In the genomic region with DNA sequence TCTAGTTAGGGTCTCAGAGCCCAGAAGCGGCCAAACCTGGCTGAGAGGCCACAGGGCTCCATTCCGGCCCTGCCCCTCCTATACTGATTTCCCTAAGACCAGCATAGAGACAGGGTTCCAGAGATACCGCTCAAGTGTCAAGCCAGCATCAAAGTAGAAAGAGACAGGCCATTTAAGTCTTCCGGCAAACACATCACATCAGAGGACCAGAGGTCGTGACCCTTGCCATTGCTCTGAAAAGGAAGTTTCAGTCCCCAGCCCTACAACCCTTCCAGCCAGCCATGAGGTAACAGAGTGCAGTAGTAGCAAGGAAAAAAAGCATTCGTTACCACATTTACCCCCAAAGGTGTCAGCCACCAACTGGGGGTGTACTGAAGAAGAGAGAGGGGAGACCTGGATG, we compare ENCODE assay signal across 12 mouse cellular contexts. TPM values are rescaled to one million over a fixed set of nuclear protein-coding genes. Genes with fewer than 3 reads are reported as not detected.
DNase-seq lines count a peak whose midpoint lies in the region; ATAC-seq and TF ChIP-seq lines count a peak whose summit lies in the region.
"Had no signal": no experiment of that assay in that cellular context is flagged by ENCODE, and none has a peak within 500 bp of the region (broad histone marks: within the 10 kb centered on the region; RNA-seq: fewer than 3 reads in every experiment).

No protein-coding gene starts in this region.

- 48% methylated on average over 6 of the region's 6 CpGs for WGBS in kidney, embryonic 15.5 days
- 52% methylated on average over 6 of the region's 6 CpGs for WGBS in embryonic facial prominence, embryonic 14.5 days
- WGBS in midbrain, embryonic 12.5 days = 19% methylated on average over 6 of the region's 6 CpGs

- no peak overlapping the region for H3K9ac ChIP-seq in kidney, embryonic 15.5 days
- H3K9ac ChIP-seq in embryonic facial prominence, embryonic 14.5 days (ENCODE audit: low read depth, low read length) = no peak overlapping the region
- H3K9ac ChIP-seq in midbrain, embryonic 12.5 days (replicated peaks) = no peak overlapping the region

- no peak for DNase-seq in kidney, adult 8-10 months
- peak; percentile 54 for DNase-seq in ZHBTc4 (ENCODE audit: low read depth, low spot score)
- DNase-seq in embryonic facial prominence, embryonic 14.5 days (ENCODE audit: low spot score) = no peak
- no peak for DNase-seq in left cerebral cortex, adult 2 months (ENCODE audit: extremely low spot score in 1 of 2, low spot score in 2 of 2)
- DNase-seq in right cerebral cortex, postnatal 25 days = no peak
- DNase-seq: heart, adult 18-20 months; kidney, postnatal 4 days; thymus, adult 18-20 months had no signal

- peak overlapping the region; percentile 92 for H3K27ac ChIP-seq in kidney, embryonic 15.5 days
- H3K27ac ChIP-seq in embryonic facial prominence, embryonic 14.5 days (replicated peaks; ENCODE audit: low read depth, low read length) = no peak overlapping the region
- H3K27ac ChIP-seq in midbrain, embryonic 12.5 days (replicated peaks) = no peak overlapping the region
- no peak overlapping the region for H3K27ac ChIP-seq in left cerebral cortex, adult 2 months

- intact Hi-C loops in left cerebral cortex, adult 2 months (cut with DNase I) = no loop called here

- peaks cover 35% of the 10 kb centered on the region for H3K36me3 ChIP-seq in kidney, embryonic 15.5 days
- peaks cover 42% of the 10 kb centered on the region for H3K36me3 ChIP-seq in embryonic facial prominence, embryonic 14.5 days (ENCODE audit: control insufficient read depth, insufficient read depth, low read length)
- peaks cover 49% of the 10 kb centered on the region for H3K36me3 ChIP-seq in midbrain, embryonic 12.5 days

- ATAC-seq in kidney, embryonic 15.5 days (replicated peaks; ENCODE audit: low FRiP score) = no peak
- no peak for ATAC-seq in embryonic facial prominence, embryonic 14.5 days (ENCODE audit: low read depth)
- ATAC-seq in midbrain, embryonic 12.5 days (ENCODE audit: low FRiP score, low read depth) = no peak
- no peak for ATAC-seq in inflammation-experienced regulatory T-cells, adult 6 months

- peak overlapping the region; percentile 97 for H3K4me3 ChIP-seq in kidney, embryonic 15.5 days (replicated peaks)
- no peak overlapping the region for H3K4me3 ChIP-seq in embryonic facial prominence, embryonic 14.5 days (ENCODE audit: low read depth, low read length)
- 0 out of 2 replicates have a peak overlapping the region, but pooled peaks have one; percentile 7 for H3K4me3 ChIP-seq in midbrain, embryonic 12.5 days
- H3K4me3 ChIP-seq in left cerebral cortex, adult 2 months = no peak overlapping the region

- peak overlapping the region; percentile 90 for H3K4me2 ChIP-seq in kidney, embryonic 15.5 days
- H3K4me2 ChIP-seq in embryonic facial prominence, embryonic 14.5 days (ENCODE audit: low read depth, low read length) = 0 out of 2 replicates have a peak overlapping the region, but pooled peaks have one; percentile 98
- peak overlapping the region; percentile 86 for H3K4me2 ChIP-seq in midbrain, embryonic 12.5 days (replicated peaks)

- H3K4me1 ChIP-seq in kidney, embryonic 15.5 days = peaks cover 80% of the 10 kb centered on the region
- H3K4me1 ChIP-seq in embryonic facial prominence, embryonic 14.5 days (ENCODE audit: control insufficient read depth, insufficient read depth, low read length) = peaks cover 30% of the 10 kb centered on the region
- peaks cover 71% of the 10 kb centered on the region for H3K4me1 ChIP-seq in midbrain, embryonic 12.5 days

- no peak for TF ChIP-seq CTCF in left cerebral cortex, adult 2 months (IDR thresholded peaks at IDR 0.05)

- H3K9me3 ChIP-seq in kidney, embryonic 15.5 days (replicated peaks) = no peaks in the 10 kb centered on the region
- H3K9me3 ChIP-seq in embryonic facial prominence, embryonic 14.5 days (ENCODE audit: control insufficient read depth, low read length) = no peaks in the 10 kb centered on the region
- no peaks in the 10 kb centered on the region for H3K9me3 ChIP-seq in midbrain, embryonic 12.5 days

- H3K27me3 ChIP-seq in kidney, embryonic 15.5 days = no peaks in the 10 kb centered on the region
- H3K27me3 ChIP-seq in embryonic facial prominence, embryonic 14.5 days (replicated peaks; ENCODE audit: control insufficient read depth, insufficient read depth, low read length) = no peaks in the 10 kb centered on the region
- H3K27me3 ChIP-seq in midbrain, embryonic 12.5 days = no peaks in the 10 kb centered on the region; the same call in 1 of the 2 replicates

RNA-seq across cellular contexts. Expression of a gene that starts 2.9 kb away (rescaled TPM):
- polyA plus RNA-seq in kidney, embryonic 15.5 days (2015; fragmentation: Nextera tagmentation; extraction: Ambion mirVana) = 83.9 and 96.4 TPM in 2 replicates
- polyA plus RNA-seq in embryonic facial prominence, embryonic 14.5 days (2014; fragmentation: Nextera tagmentation; extraction: Ambion mirVana) = 68.4 and 79.1 TPM in 2 replicates
- polyA plus RNA-seq in midbrain, embryonic 12.5 days (2016; fragmentation: Nextera tagmentation; extraction: Ambion mirVana) = 155 and 160 TPM in 2 replicates
- total RNA-seq in left cerebral cortex, adult 2 months (2021) = 100 to 1,000 TPM; 142 to 147 TPM
- 1 to 10 TPM; 2.2 to 4.3 (median 4.2) TPM for polyA plus RNA-seq in inflammation-experienced regulatory T-cells, adult 6 months (2017; shearing (Covaris generic))

RNA-seq across cellular contexts. Expression of a gene that starts 6.3 kb away (rescaled TPM):
- polyA plus RNA-seq in kidney, embryonic 15.5 days (2015; fragmentation: Nextera tagmentation; extraction: Ambion mirVana) = 2.4 and 2.5 TPM in 2 replicates
- polyA plus RNA-seq in embryonic facial prominence, embryonic 14.5 days (2014; fragmentation: Nextera tagmentation; extraction: Ambion mirVana) = 0.67 and 1.2 TPM in 2 replicates
- 1.3 and 2.0 TPM in 2 replicates for polyA plus RNA-seq in midbrain, embryonic 12.5 days (2016; fragmentation: Nextera tagmentation; extraction: Ambion mirVana)
- 1 to 10 TPM; 1.1 to 1.5 TPM for total RNA-seq in left cerebral cortex, adult 2 months (2021)
- 10 to 100 TPM; 34.7 to 48.9 (median 41.6) TPM for polyA plus RNA-seq in inflammation-experienced regulatory T-cells, adult 6 months (2017; shearing (Covaris generic))

RNA-seq across cellular contexts. Expression of a gene that starts 8.8 kb away (rescaled TPM):
- polyA plus RNA-seq in kidney, embryonic 15.5 days (2015; fragmentation: Nextera tagmentation; extraction: Ambion mirVana) = 7.6 and 7.8 TPM in 2 replicates
- polyA plus RNA-seq in embryonic facial prominence, embryonic 14.5 days (2014; fragmentation: Nextera tagmentation; extraction: Ambion mirVana) = 0.74 and 0.79 TPM in 2 replicates
- 7.6 and 8.1 TPM in 2 replicates for polyA plus RNA-seq in midbrain, embryonic 12.5 days (2016; fragmentation: Nextera tagmentation; extraction: Ambion mirVana)
- 1 to 10 TPM; 6.4 to 6.6 TPM for total RNA-seq in left cerebral cortex, adult 2 months (2021)
- 1 to 10 TPM; 2.9 to 5.3 (median 3.2) TPM for polyA plus RNA-seq in inflammation-experienced regulatory T-cells, adult 6 months (2017; shearing (Covaris generic))

RNA-seq across cellular contexts. Expression of a gene that starts 21.3 kb away (rescaled TPM):
- polyA plus RNA-seq in kidney, embryonic 15.5 days (2015; fragmentation: Nextera tagmentation; extraction: Ambion mirVana) = 0.84 and 1.0 TPM in 2 replicates
- 1.5 and 2.2 TPM in 2 replicates for polyA plus RNA-seq in embryonic facial prominence, embryonic 14.5 days (2014; fragmentation: Nextera tagmentation; extraction: Ambion mirVana)
- 2.0 and 2.1 TPM in 2 replicates for polyA plus RNA-seq in midbrain, embryonic 12.5 days (2016; fragmentation: Nextera tagmentation; extraction: Ambion mirVana)
- total RNA-seq in left cerebral cortex, adult 2 months (2021) = under 1 TPM; 0.25 to 0.30 TPM
- under 1 TPM; 0.55 to 0.90 (median 0.74) TPM for polyA plus RNA-seq in inflammation-experienced regulatory T-cells, adult 6 months (2017; shearing (Covaris generic))
- total RNA-seq: megakaryocyte-erythroid progenitor cell, adult 5-6 weeks had no signal

RNA-seq across cellular contexts. Expression of a gene that starts 40.3 kb away (rescaled TPM):
- 19.1 and 21.4 TPM in 2 replicates for polyA plus RNA-seq in kidney, embryonic 15.5 days (2015; fragmentation: Nextera tagmentation; extraction: Ambion mirVana)
- 23.9 and 25.8 TPM in 2 replicates for polyA plus RNA-seq in embryonic facial prominence, embryonic 14.5 days (2014; fragmentation: Nextera tagmentation; extraction: Ambion mirVana)
- 29.7 and 31.9 TPM in 2 replicates for polyA plus RNA-seq in midbrain, embryonic 12.5 days (2016; fragmentation: Nextera tagmentation; extraction: Ambion mirVana)
- 10 to 100 TPM; 39.6 to 39.8 TPM for total RNA-seq in left cerebral cortex, adult 2 months (2021)
- polyA plus RNA-seq in inflammation-experienced regulatory T-cells, adult 6 months (2017; shearing (Covaris generic)) = 10 to 100 TPM in 1 of 3 experiments, 1 to 10 TPM in 2; 4.3 to 11.0 (median 8.1) TPM

Comparison
In these comparisons a context has a peak if more than half of its experiments do, and no peak if none do; other contexts are left out.
1. H3K4me3 ChIP-seq: peak in kidney, embryonic 15.5 days (single experiment) and midbrain, embryonic 12.5 days (single experiment); none in embryonic facial prominence, embryonic 14.5 days (single experiment) and left cerebral cortex, adult 2 months (single experiment).
2. RNA of a gene that starts 2.9 kb away (polyA plus RNA-seq): 155 to 160 TPM in midbrain, embryonic 12.5 days, 83.9 to 96.4 TPM in kidney, embryonic 15.5 days and 68.4 to 79.1 TPM in embryonic facial prominence, embryonic 14.5 days; 2.2 to 4.3 TPM in inflammation-experienced regulatory T-cells, adult 6 months; every median in the first group is over 10 times any median in the second.
3. RNA of a gene that starts 6.3 kb away (polyA plus RNA-seq): 34.7 to 48.9 TPM in inflammation-experienced regulatory T-cells, adult 6 months; 2.4 to 2.5 TPM in kidney, embryonic 15.5 days, 1.3 to 2.0 TPM in midbrain, embryonic 12.5 days and 0.67 to 1.2 TPM in embryonic facial prominence, embryonic 14.5 days; every median in the first group is over 10 times any median in the second.
4. Peak in every context shown above with its lines, with median percentiles within 50 percentile points of each other: H3K4me2 ChIP-seq.